Mouse (Mus musculus): ENCODE measurements at regions not wholly inside any gene's neighbourhood (a gene's known extent, or its start where the extent isn't known, plus 50 kb on each side); places are given as distances from the start of the nearest gene placed in this dataset.

GRCm38 (mm10) chr11:64609043-64609442, 172.6 kb upstream of the F930015N05Rik start:
- TF ChIP-seq MYOG (IDR thresholded peaks at IDR 0.05; ENCODE audit: control insufficient read depth in 1 of 3, insufficient read depth in 1 of 3, insufficient read length in 2 of 3, low read depth in 2 of 3): no peak
- TF ChIP-seq REST (IDR thresholded peaks at IDR 0.05; ENCODE audit: insufficient read depth, insufficient read length): no peak
- TF ChIP-seq TCF12 (IDR thresholded peaks at IDR 0.05; ENCODE audit: insufficient read depth, poor library complexity, severe bottlenecking): no peak
- no peak for TF ChIP-seq POLR2A (IDR thresholded peaks at IDR 0.05; ENCODE audit: insufficient read length, low read depth)

All from myocyte (in vitro differentiated cells).